Mouse (Mus musculus): Measurements from ENCODE around the gene Flt3.

DNA sequence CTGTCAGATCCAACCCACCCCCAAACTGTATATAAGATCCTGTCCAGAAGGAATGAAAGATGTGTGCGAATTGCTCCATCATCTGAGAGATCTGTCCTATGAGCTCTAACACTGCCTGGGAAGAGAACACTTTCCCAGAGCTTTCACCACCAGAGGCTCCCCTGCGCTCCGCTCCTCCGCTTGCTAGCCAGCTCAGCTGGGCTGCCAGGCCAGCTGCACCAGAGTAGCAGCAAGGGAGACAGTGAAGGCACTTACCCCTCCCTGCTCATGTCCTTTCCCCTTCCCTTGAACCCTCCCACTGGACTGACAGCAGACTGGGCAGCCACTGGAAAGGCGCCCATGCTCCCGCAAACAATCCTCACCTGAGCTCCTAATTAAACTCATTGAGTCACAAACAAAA is 23.3 kb upstream of the Flt3 start:
- TF ChIP-seq CTCF (conservative IDR thresholded peaks at IDR 0.05; ENCODE audit: low read length) (no peak), NANOG (IDR thresholded peaks at IDR 0.05; ENCODE audit: borderline replicate concordance, low read length) (no peak), POU5F1 (IDR thresholded peaks at IDR 0.05; ENCODE audit: borderline replicate concordance, low read length) (no peak)

Data from E14TG2a.4 (cell line).